Mouse (Mus musculus): ENCODE results near the gene Prox1. TPM values are rescaled to one million over a fixed set of nuclear protein-coding genes. Genes with fewer than 3 reads are reported as not detected.

The Prox1 gene
- polyA plus RNA-seq, 1 experiment from 2014 or later, result 0.03 TPM

DNA sequence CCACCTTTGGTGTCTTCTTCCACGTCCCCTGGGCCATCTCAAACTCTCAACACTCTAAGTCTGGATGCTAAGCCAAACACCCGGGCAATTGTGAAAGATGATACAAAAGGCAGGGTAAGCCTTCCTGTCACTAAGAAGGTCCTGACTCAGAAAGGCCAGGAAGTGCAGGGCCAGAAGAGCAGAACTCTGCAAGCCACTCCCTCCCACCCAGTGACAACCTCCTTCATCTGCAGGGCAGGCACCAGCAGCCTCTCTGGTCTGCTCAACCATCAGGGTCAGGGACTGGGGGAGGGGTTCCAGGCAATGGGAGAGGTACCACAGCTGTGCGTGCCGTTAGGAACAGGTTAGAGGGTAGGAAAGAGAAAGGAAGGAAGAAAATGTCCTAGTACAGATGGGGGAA is 27.9 kb downstream of the Prox1 start:
- no peak overlapping the region for H3K4me3 ChIP-seq (ENCODE audit: inconsistent target)
- H3K27ac ChIP-seq, result no peak overlapping the region
- WGBS (ENCODE audit: missing documents), result 53% methylated on average over 4 of the region's 4 CpGs
- H3K79me2 ChIP-seq (ENCODE audit: inconsistent target), result no peaks in the 10 kb centered on the region
- no peaks in the 10 kb centered on the region for H3K36me3 ChIP-seq (ENCODE audit: inconsistent target)

DNA sequence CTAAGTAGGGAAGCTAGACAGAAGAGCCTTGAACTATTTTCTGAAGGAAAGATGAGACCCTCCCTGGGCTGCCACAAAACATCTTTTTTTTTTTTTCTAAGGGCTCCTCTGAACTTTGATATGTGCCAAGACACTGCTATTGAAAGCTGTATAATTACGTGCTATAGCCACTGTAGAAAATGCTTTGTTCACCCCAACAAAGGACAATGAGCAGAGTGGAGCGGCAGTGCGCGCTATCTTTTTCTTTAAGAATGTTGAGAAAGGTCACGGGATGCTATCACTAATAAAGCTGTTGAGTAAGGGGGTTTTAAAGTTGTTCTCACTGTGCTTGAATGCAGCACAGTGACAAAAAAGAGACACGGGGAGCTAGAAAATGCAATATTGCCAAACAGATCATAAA is 30.0 kb downstream of the Prox1 start:
- H3K36me3 ChIP-seq (ENCODE audit: inconsistent target), result no peaks in the 10 kb centered on the region
- no peak overlapping the region for H3K4me3 ChIP-seq (ENCODE audit: inconsistent target)
- H3K27ac ChIP-seq, result no peak overlapping the region
- no peaks in the 10 kb centered on the region for H3K79me2 ChIP-seq (ENCODE audit: inconsistent target)
- WGBS (ENCODE audit: missing documents), result 98% methylated on average over 6 of the region's 6 CpGs

DNA sequence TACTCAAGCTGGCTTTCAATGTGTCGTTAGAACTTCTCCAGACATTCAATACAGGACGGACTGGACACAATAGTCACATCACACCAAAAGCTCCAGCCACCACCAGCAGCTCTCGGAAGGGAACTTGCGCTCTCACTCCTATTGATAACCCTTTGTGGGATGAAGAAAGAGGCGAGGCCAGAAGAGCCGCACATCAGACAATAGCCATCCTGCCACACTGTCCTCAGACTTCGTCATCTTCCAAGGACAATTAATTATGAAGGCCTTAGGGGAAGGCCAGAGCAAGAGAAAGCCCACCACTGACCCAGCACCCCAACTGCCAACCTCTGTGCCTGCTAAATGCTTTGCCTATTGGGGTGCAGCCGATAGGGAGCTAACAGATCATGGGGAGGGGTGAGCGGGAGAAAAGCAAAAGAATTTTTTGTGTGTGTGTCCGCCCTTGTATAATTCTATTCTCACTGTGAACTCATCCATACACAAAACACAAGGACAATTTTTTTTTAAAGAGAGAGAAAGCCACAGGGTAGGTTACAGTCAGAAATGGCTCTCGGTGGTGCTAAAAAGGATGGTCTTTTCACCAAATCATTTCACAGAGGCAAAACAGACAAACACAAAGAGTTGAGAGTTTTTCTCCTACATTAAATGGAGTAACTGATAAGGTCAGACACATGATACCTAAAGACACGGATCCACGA is 30.7 kb downstream of the Prox1 start:
- H3K27ac ChIP-seq, result no peak overlapping the region
- 89% methylated on average over 13 of the region's 13 CpGs for WGBS (ENCODE audit: missing documents)
- no peak overlapping the region for H3K4me3 ChIP-seq (ENCODE audit: inconsistent target)
- no peaks in the 10 kb centered on the region for H3K36me3 ChIP-seq (ENCODE audit: inconsistent target)
- H3K79me2 ChIP-seq (ENCODE audit: inconsistent target), result no peaks in the 10 kb centered on the region

DNA sequence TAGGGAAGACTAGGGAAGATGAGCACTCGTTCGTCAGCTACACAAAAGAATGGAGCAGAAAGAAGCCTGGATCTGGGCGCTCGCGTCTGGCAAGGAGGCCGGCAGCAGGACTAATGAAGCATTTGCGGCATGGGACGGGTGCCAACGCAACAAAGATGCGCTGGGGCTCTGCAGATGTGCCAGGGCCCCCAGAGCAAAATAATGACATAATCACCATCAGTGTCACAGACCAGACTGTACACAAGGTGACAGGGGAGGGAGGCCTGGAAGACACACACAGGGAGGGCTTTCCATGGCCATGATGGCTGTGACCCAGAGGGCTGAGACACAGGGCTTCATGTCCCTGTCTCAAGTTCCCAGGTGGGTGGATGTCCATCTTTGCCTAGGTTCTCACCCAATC is 32.6 kb downstream of the Prox1 start:
- WGBS (ENCODE audit: missing documents), result 89% methylated on average over 10 of the region's 10 CpGs

DNA sequence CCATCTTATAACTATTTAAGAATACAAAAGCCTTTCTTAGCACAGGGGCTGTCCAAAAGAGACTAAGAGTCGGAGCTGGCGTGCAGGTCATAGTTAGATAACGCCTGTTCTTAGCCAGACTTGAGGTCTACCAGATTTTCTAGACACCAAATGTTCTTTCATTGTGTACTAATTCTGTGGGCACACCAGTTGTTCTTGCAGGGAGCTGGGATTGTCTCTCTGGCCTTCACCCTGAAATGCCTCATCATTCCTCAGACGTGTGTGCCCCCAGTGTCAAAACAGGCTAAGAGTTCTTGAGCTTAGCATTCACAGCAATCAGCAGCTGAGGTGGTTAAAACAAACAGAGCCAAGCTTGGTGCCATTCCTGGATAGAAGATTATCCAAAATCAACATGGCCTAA is 37.6 kb downstream of the Prox1 start:
- 94% methylated on average over 4 of the region's 4 CpGs for WGBS (ENCODE audit: missing documents)
- no peaks in the 10 kb centered on the region for H3K36me3 ChIP-seq (ENCODE audit: inconsistent target)
- H3K4me3 ChIP-seq (ENCODE audit: inconsistent target), result no peak overlapping the region
- no peak overlapping the region for H3K27ac ChIP-seq
- no peaks in the 10 kb centered on the region for H3K79me2 ChIP-seq (ENCODE audit: inconsistent target)

More for the DNA sequence above, 32.6 kb downstream of the Prox1 start:
- H3K79me2 ChIP-seq (ENCODE audit: inconsistent target), result no peaks in the 10 kb centered on the region
- H3K27ac ChIP-seq, result no peak overlapping the region
- H3K4me3 ChIP-seq (ENCODE audit: inconsistent target), result no peak overlapping the region
- H3K36me3 ChIP-seq (ENCODE audit: inconsistent target), result no peaks in the 10 kb centered on the region

DNA sequence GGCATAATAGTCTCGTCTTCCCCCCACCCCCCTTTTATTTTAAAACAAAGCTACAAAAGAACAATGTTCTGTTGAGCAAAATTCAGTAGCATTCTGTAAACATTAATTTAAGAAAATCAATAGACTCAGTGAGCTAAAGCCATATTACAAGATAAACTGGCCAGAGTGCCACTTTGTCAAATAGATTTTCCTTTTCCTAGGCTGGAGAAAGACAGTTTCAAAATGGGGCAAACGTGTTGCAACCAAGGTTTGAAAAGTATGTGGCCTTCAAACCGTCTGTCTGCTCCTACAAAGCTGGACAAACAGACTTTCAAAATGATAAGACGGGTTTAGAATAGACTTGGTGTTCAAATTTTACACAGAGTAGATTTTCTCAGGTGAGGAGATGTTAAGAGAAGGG is 39.6 kb downstream of the Prox1 start:
- no peaks in the 10 kb centered on the region for H3K79me2 ChIP-seq (ENCODE audit: inconsistent target)
- no peak overlapping the region for H3K4me3 ChIP-seq (ENCODE audit: inconsistent target)
- H3K36me3 ChIP-seq (ENCODE audit: inconsistent target), result no peaks in the 10 kb centered on the region
- 73% methylated on average over 4 of the region's 4 CpGs for WGBS (ENCODE audit: missing documents)
- H3K27ac ChIP-seq, result no peak overlapping the region

DNA sequence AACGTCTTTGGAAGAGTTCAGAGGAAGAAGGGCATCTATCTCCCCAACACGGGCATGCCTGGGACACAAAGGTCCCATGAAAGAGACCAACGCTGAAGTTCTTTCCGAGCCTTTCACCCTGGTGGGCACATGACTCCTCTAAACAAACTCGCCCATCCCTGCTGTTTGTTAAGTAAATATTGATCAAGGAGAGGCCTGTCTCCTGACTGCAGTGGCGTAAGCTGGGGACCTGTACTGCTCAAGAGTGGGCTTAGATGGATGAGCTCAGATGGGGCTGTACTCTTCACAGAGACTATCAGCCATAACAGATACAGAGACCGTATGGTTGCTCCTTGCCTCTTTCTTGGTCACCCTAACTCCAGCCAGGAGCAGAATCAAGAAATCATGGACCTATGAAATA is 41.0 kb downstream of the Prox1 start:
- 85% methylated on average over 5 of the region's 7 CpGs for WGBS (ENCODE audit: missing documents)
- Histone ChIP-seq H3K4me3 (ENCODE audit: inconsistent target) (no peak overlapping the region), H3K27ac (no peak overlapping the region), H3K79me2 (ENCODE audit: inconsistent target) (no peaks in the 10 kb centered on the region), H3K36me3 (ENCODE audit: inconsistent target) (no peaks in the 10 kb centered on the region)

DNA sequence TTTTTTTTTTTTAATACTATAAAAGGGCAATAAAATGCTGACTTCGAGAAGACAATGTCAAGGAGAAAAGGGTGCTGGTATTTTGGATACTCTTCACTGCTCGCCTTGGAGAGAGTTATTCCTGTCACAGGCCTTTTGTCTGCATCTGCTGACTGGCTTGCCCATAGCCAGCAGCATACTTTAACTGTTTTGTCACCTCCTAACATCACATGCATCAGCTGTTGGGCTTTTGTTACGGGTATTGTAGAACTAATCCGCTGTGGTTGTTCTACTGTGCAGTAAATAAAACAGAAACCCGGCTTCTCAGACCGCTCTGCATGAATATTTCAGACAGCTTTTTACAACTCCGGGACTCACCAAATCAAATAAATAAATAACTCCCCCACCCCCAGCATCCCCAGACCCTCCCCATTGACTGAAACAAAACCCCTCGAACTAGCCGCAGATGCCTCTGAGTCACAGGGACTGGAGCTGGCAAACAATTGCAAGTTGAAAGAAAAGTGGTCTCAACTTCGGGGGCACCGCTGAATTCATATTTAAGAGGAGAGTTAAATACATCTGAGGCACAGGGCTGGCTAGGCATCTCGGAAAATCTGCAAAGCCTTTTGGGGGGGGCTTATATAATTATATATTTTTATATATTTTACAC is 41.7 kb downstream of the Prox1 start:
- Histone ChIP-seq H3K4me3 (ENCODE audit: inconsistent target) (no peak overlapping the region), H3K79me2 (ENCODE audit: inconsistent target) (no peaks in the 10 kb centered on the region), H3K27ac (no peak overlapping the region), H3K36me3 (ENCODE audit: inconsistent target) (no peaks in the 10 kb centered on the region)
- 67% methylated on average over 12 of the region's 12 CpGs for WGBS (ENCODE audit: missing documents)

DNA sequence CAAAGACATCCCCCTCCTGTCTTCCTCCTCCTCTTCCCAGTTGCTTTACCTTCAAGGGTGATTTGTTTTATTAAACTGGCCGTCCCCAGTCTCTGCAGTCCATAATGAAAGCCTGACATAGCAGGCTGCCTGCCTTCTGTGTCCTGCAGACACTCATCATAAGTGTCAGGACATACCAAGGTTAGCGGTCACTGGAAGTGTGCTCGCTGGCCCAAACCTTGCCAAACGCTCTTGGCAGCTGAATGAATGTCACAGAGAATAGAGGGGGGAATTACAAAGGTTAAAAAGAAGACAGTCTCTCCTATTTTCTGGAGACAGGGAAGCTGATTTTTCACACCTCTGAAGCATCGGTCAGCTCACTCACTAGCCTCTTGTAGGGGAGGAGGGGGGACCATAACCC is 42.6 kb downstream of the Prox1 start:
- Histone ChIP-seq H3K27ac (no peak overlapping the region), H3K4me3 (ENCODE audit: inconsistent target) (no peak overlapping the region)
- 84% methylated on average over 5 of the region's 5 CpGs for WGBS (ENCODE audit: missing documents)

DNA sequence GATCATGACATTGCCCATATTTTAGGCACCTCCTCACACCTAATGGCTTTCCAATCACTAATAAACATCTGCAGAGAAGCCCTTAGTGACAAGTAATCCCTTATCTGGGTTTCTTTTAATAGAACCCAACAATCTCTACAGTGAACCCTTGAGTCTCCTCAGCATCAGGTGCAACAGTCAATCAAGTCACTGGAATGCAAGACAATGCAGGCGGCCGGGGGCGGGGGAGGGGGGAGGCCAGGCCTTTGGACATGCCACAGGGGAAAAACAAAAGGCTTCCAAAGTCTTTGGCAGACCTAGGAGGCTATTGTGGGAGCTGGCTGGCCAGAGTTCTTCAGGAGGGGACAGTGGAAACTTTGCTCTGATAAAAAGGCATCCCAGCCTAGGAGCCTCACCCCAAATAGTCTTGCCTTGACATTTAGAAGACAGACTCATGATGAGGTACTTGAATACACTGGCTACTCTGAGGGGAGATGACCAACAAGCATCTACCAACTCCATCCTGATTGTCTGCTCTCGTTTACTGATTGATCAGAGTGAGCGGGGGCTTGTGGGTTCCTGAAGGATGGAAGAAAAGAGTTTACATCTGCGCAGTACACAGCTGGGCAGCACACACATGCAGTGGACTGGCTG is 43.2 kb downstream of the Prox1 start:
- WGBS (ENCODE audit: missing documents), result 85% methylated on average over 6 of the region's 6 CpGs
- no peak overlapping the region for H3K27ac ChIP-seq
- no peaks in the 10 kb centered on the region for H3K36me3 ChIP-seq (ENCODE audit: inconsistent target)
- no peaks in the 10 kb centered on the region for H3K79me2 ChIP-seq (ENCODE audit: inconsistent target)
- no peak overlapping the region for H3K4me3 ChIP-seq (ENCODE audit: inconsistent target)

More for the DNA sequence above, 42.6 kb downstream of the Prox1 start:
- Histone ChIP-seq H3K36me3 (ENCODE audit: inconsistent target) (no peaks in the 10 kb centered on the region), H3K79me2 (ENCODE audit: inconsistent target) (no peaks in the 10 kb centered on the region)

DNA sequence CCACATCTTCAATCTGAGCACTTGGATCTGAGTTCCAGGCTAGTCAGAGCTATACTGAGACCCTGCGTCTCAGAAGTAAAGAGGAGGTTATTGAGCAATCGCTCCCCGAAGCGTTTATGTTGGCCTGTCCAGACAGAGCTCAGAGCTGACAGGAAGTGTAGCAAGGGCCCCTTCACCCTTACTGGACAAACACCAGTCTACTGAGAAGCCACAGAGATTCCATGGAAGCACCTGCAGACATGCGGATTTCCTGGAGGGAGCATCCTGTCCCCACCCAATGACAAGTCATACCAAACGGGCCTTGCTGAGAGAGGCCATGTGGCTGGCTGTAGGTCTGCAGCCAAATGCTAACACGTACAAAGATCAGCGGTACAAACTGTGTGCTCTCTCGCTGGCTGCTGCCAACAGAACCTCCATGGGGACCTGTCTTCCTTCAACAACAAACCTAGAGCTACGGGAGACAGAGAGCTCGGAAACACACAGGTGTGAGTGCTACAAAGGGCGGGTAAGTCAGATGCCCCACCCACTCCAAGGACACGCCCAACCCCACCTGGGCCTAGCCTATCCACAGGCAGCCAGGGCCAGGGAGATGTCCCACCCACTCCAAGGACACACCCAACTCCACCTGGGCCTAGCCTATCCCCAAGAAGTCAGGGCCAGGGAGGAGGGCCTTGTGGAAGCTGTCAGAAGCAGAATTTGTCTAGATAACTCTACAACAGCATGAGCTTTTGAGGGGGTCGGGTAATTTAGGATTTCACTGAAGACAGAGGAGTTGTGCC is 45.4 kb downstream of the Prox1 start:
- no peaks in the 10 kb centered on the region for H3K36me3 ChIP-seq (ENCODE audit: inconsistent target)
- H3K79me2 ChIP-seq (ENCODE audit: inconsistent target), result no peaks in the 10 kb centered on the region
- no peak overlapping the region for H3K4me3 ChIP-seq (ENCODE audit: inconsistent target)
- 78% methylated on average over 14 of the region's 14 CpGs for WGBS (ENCODE audit: missing documents)
- H3K27ac ChIP-seq, result no peak overlapping the region

DNA sequence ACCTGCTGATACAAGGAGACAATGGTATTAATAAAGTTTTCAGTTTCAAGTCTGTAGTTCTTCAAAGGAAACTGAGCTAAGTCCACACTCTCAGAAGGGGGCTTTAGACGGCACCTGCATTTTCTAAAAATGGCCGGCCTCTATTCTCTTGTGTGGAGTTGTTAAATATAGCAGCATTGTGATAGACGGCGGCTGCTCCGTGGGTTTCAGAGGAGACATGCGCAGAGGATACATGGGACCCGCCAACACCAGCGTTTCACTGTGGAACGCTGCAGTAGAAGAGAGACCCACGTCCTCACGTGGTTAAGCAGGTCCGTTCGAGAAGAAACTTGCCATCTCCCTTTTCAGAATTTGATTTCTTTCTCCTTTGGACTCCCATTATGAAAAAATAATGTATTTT is 47.1 kb downstream of the Prox1 start:
- WGBS (ENCODE audit: missing documents), result 93% methylated on average over 13 of the region's 13 CpGs
- H3K36me3 ChIP-seq (ENCODE audit: inconsistent target), result no peaks in the 10 kb centered on the region
- H3K4me3 ChIP-seq (ENCODE audit: inconsistent target), result no peak overlapping the region
- H3K79me2 ChIP-seq (ENCODE audit: inconsistent target), result no peaks in the 10 kb centered on the region
- H3K27ac ChIP-seq, result no peak overlapping the region

DNA sequence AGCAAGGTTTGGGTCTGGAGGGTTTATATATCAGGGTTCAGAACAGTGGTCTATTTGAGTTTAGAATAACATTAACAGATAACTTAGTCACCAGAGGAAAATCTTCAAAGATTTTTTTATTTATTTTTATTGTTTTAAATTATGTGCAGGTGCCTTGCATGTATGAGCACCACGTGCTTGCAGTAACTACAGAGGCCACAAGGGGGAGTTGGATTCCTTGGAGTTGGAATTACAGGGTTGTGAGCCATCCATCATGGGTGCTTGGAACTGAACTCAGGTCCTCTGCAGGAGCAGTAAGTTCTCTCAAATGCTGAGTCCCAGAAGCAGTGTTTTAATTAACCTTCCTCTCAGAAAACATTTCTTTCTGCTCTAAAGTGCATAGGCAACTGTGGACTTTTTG is 54.5 kb downstream of the Prox1 start:
- H3K27ac ChIP-seq, result no peak overlapping the region
- WGBS (ENCODE audit: missing documents), result 100% methylated on average over 1 of the region's 1 CpGs

DNA sequence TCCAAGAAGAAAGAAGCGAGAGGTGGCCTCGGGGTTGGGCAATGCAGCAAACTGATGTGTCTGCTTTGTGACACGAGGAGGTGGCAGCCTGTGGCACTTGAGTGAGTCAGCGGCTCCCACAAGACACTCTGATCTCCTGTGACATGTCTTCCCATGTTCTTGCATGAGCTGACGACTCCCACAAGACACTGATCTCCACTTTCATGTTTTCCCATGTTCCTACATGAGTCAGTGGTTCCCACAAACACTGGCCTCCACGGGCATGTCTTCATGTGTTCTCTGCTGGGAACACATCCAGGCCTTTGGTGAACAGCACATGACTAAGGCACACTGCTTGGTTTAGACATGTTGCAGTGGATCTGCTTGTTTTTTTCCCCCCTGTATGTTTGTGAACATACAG is 58.8 kb downstream of the Prox1 start:
- Histone ChIP-seq H3K27ac (no peak overlapping the region), H3K36me3 (ENCODE audit: inconsistent target) (no peaks in the 10 kb centered on the region)
- 79% methylated on average over 6 of the region's 6 CpGs for WGBS (ENCODE audit: missing documents)

More for the DNA sequence above, 54.5 kb downstream of the Prox1 start:
- no peaks in the 10 kb centered on the region for H3K36me3 ChIP-seq (ENCODE audit: inconsistent target)
- H3K4me3 ChIP-seq (ENCODE audit: inconsistent target), result no peak overlapping the region
- H3K79me2 ChIP-seq (ENCODE audit: inconsistent target), result no peaks in the 10 kb centered on the region

DNA sequence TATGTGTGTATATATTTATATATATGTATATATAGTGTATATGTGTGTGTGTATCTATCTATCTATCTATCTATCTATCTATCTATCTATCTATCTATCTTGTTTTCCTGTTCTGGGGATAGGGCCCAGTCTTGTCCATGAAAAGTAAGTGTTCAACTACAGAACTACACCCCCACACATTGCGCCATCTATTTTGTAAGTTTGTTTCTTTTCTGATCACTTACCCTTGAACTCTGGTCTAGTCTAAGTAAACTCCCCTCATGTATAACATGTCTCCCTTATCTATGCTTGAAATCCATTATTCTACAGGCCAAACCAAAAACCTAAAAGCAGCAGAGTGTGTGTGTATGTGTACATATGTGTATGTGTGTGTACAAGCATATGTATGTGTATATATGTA is 62.9 kb downstream of the Prox1 start:
- Histone ChIP-seq H3K4me3 (ENCODE audit: inconsistent target) (no peak overlapping the region), H3K27ac (no peak overlapping the region), H3K36me3 (ENCODE audit: inconsistent target) (no peaks in the 10 kb centered on the region), H3K79me2 (ENCODE audit: inconsistent target) (no peaks in the 10 kb centered on the region)
- WGBS (ENCODE audit: missing documents), result 100% methylated on average over 1 of the region's 1 CpGs

More for the DNA sequence above, 58.8 kb downstream of the Prox1 start:
- no peak overlapping the region for H3K4me3 ChIP-seq (ENCODE audit: inconsistent target)
- H3K79me2 ChIP-seq (ENCODE audit: inconsistent target), result no peaks in the 10 kb centered on the region

All from macrophage (primary cell).